Mouse (Mus musculus): ENCODE data around the gene Pou6f2. TPM values are rescaled to one million over a fixed set of nuclear protein-coding genes. Genes with fewer than 3 reads are reported as not detected.

Pou6f2 gene
- polyA plus RNA-seq, 1 experiment: not detected

GRCm38 (mm10) chr13:18344580-18345333 is 52.7 kb downstream of the Pou6f2 start:
- H3K79me2 ChIP-seq (ENCODE audit: control insufficient read depth, insufficient read depth): no peaks in the 10 kb centered on the region
- H3K4me3 ChIP-seq: no peak overlapping the region
- no peak overlapping the region for H3ac ChIP-seq (ENCODE audit: control insufficient read depth, insufficient read length)
- no peak for TF ChIP-seq MAX (IDR thresholded peaks at IDR 0.05; ENCODE audit: low read depth)
- no peak for TF ChIP-seq POLR2A (IDR thresholded peaks at IDR 0.05; ENCODE audit: insufficient read length, low read depth)
- no peak for TF ChIP-seq E2F4 (IDR thresholded peaks at IDR 0.05; ENCODE audit: insufficient read depth)
- no peaks in the 10 kb centered on the region for H3K36me3 ChIP-seq (ENCODE audit: control insufficient read depth, insufficient read depth)
- H3K4me2 ChIP-seq (ENCODE audit: low read depth): no peak overlapping the region
- H3K27me3 ChIP-seq (ENCODE audit: control insufficient read depth, insufficient read depth, insufficient read length): no peaks in the 10 kb centered on the region

GRCm38 (mm10) chr13:18338910-18339501 is 58.5 kb downstream of the Pou6f2 start:
- no peaks in the 10 kb centered on the region for H3K27me3 ChIP-seq (ENCODE audit: control insufficient read depth, insufficient read depth, insufficient read length)
- no peak overlapping the region for H3K4me2 ChIP-seq (ENCODE audit: low read depth)
- H3ac ChIP-seq (ENCODE audit: control insufficient read depth, insufficient read length): no peak overlapping the region
- H3K36me3 ChIP-seq (ENCODE audit: control insufficient read depth, insufficient read depth): no peaks in the 10 kb centered on the region
- TF ChIP-seq TCF3 (IDR thresholded peaks at IDR 0.05; ENCODE audit: insufficient read length, low read depth) (no peak), MYOG (IDR thresholded peaks at IDR 0.05; ENCODE audit: control insufficient read depth in 1 of 3, insufficient read depth in 1 of 3, insufficient read length in 2 of 3, low read depth in 2 of 3) (no peak)
- no peaks in the 10 kb centered on the region for H3K79me2 ChIP-seq (ENCODE audit: control insufficient read depth, insufficient read depth)
- H3K4me3 ChIP-seq: no peak overlapping the region

- TF ChIP-seq CEBPB (IDR thresholded peaks at IDR 0.05; ENCODE audit: insufficient read depth, poor library complexity, severe bottlenecking) (no peak), USF1 (IDR thresholded peaks at IDR 0.05; ENCODE audit: low read depth) (no peak), TCF12 (IDR thresholded peaks at IDR 0.05; ENCODE audit: insufficient read depth, poor library complexity, severe bottlenecking) (no peak), MYOG (IDR thresholded peaks at IDR 0.05; ENCODE audit: control insufficient read depth in 1 of 3, insufficient read depth in 1 of 3, insufficient read length in 2 of 3, low read depth in 2 of 3) (no peak), POLR2AphosphoS2 (IDR thresholded peaks at IDR 0.05; ENCODE audit: insufficient read length, low read depth) (no peak), TCF3 (IDR thresholded peaks at IDR 0.05; ENCODE audit: insufficient read length, low read depth) (no peak), MAX (IDR thresholded peaks at IDR 0.05; ENCODE audit: low read depth) (no peak), SRF (IDR thresholded peaks at IDR 0.05; ENCODE audit: control insufficient read depth, insufficient read length, low read depth) (no peak), REST (IDR thresholded peaks at IDR 0.05; ENCODE audit: insufficient read depth, insufficient read length) (no peak), MYOD1 (IDR thresholded peaks at IDR 0.05; ENCODE audit: control insufficient read depth in 1 of 3, insufficient read length in 2 of 3, low read depth in 2 of 3) (no peak), POLR2A (IDR thresholded peaks at IDR 0.05; ENCODE audit: insufficient read length, low read depth) (no peak), E2F4 (IDR thresholded peaks at IDR 0.05; ENCODE audit: insufficient read depth) (no peak)
- Histone ChIP-seq H3K79me2 (ENCODE audit: control insufficient read depth, insufficient read depth) (no peaks in the 10 kb centered on the region), H3ac (ENCODE audit: control insufficient read depth, insufficient read length) (no peak overlapping the region), H3K4me3 (no peak overlapping the region), H3K27me3 (ENCODE audit: control insufficient read depth, insufficient read depth, insufficient read length) (no peaks in the 10 kb centered on the region), H3K36me3 (ENCODE audit: control insufficient read depth, insufficient read depth) (no peaks in the 10 kb centered on the region), H3K4me2 (ENCODE audit: low read depth) (no peak overlapping the region)
Measured at GRCm38 (mm10) chr13:18338022-18338421, 59.5 kb downstream of the Pou6f2 start.

GRCm38 (mm10) chr13:18334035-18334434 is 63.5 kb downstream of the Pou6f2 start:
- no peak for TF ChIP-seq REST (IDR thresholded peaks at IDR 0.05; ENCODE audit: insufficient read depth, insufficient read length)
- no peak for TF ChIP-seq MYOG (IDR thresholded peaks at IDR 0.05; ENCODE audit: control insufficient read depth in 1 of 3, insufficient read depth in 1 of 3, insufficient read length in 2 of 3, low read depth in 2 of 3)
- TF ChIP-seq USF1 (IDR thresholded peaks at IDR 0.05; ENCODE audit: low read depth): no peak
- TF ChIP-seq CEBPB (IDR thresholded peaks at IDR 0.05; ENCODE audit: insufficient read depth, poor library complexity, severe bottlenecking): no peak
- TF ChIP-seq POLR2AphosphoS2 (IDR thresholded peaks at IDR 0.05; ENCODE audit: insufficient read length, low read depth): no peak
- no peaks in the 10 kb centered on the region for H3K36me3 ChIP-seq (ENCODE audit: control insufficient read depth, insufficient read depth)

GRCm38 (mm10) chr13:18332596-18332995 is 64.9 kb downstream of the Pou6f2 start:
- H3K4me3 ChIP-seq: no peak overlapping the region

More at GRCm38 (mm10) chr13:18334035-18334434, 63.5 kb downstream of the Pou6f2 start:
- no peak overlapping the region for H3ac ChIP-seq (ENCODE audit: control insufficient read depth, insufficient read length)
- no peak overlapping the region for H3K4me2 ChIP-seq (ENCODE audit: low read depth)
- H3K79me2 ChIP-seq (ENCODE audit: control insufficient read depth, insufficient read depth): no peaks in the 10 kb centered on the region
- no peaks in the 10 kb centered on the region for H3K27me3 ChIP-seq (ENCODE audit: control insufficient read depth, insufficient read depth, insufficient read length)
- H3K4me3 ChIP-seq: no peak overlapping the region

More at GRCm38 (mm10) chr13:18332596-18332995, 64.9 kb downstream of the Pou6f2 start:
- no peak overlapping the region for H3K4me2 ChIP-seq (ENCODE audit: low read depth)
- H3K36me3 ChIP-seq (ENCODE audit: control insufficient read depth, insufficient read depth): no peaks in the 10 kb centered on the region
- TF ChIP-seq SRF (IDR thresholded peaks at IDR 0.05; ENCODE audit: control insufficient read depth, insufficient read length, low read depth) (no peak), CEBPB (IDR thresholded peaks at IDR 0.05; ENCODE audit: insufficient read depth, poor library complexity, severe bottlenecking) (no peak), TCF12 (IDR thresholded peaks at IDR 0.05; ENCODE audit: insufficient read depth, poor library complexity, severe bottlenecking) (no peak), E2F4 (IDR thresholded peaks at IDR 0.05; ENCODE audit: insufficient read depth) (no peak), USF1 (IDR thresholded peaks at IDR 0.05; ENCODE audit: low read depth) (no peak), POLR2AphosphoS2 (IDR thresholded peaks at IDR 0.05; ENCODE audit: insufficient read length, low read depth) (no peak), POLR2A (IDR thresholded peaks at IDR 0.05; ENCODE audit: insufficient read length, low read depth) (no peak), MYOG (IDR thresholded peaks at IDR 0.05; ENCODE audit: control insufficient read depth in 1 of 3, insufficient read depth in 1 of 3, insufficient read length in 2 of 3, low read depth in 2 of 3) (no peak), MAX (IDR thresholded peaks at IDR 0.05; ENCODE audit: low read depth) (no peak), REST (IDR thresholded peaks at IDR 0.05; ENCODE audit: insufficient read depth, insufficient read length) (no peak), TCF3 (IDR thresholded peaks at IDR 0.05; ENCODE audit: insufficient read length, low read depth) (no peak), MYOD1 (IDR thresholded peaks at IDR 0.05; ENCODE audit: control insufficient read depth in 1 of 3, insufficient read length in 2 of 3, low read depth in 2 of 3) (no peak)
- H3K27me3 ChIP-seq (ENCODE audit: control insufficient read depth, insufficient read depth, insufficient read length): no peaks in the 10 kb centered on the region
- no peak overlapping the region for H3ac ChIP-seq (ENCODE audit: control insufficient read depth, insufficient read length)
- H3K79me2 ChIP-seq (ENCODE audit: control insufficient read depth, insufficient read depth): no peaks in the 10 kb centered on the region
